Mouse (Mus musculus) frontal cortex, adult 2 months (tissue): ENCODE data around the gene Lrrtm1. TPM values are rescaled to one million over a fixed set of nuclear protein-coding genes. Genes with fewer than 3 reads are reported as not detected.

Experiments
- DNase-seq, 2 experiments: peaks; one replicate each; pipeline ENCODE4 v3.0.0; 2022; ENCODE audit warnings: low spot score in 1 of 2; ENCODE audit errors: extremely low spot score in 1 of 2
- polyA plus RNA-seq: library from polyadenylated mRNA; depleted of rRNA; stranded (reverse); fragments of >200 nt; gene quantifications from 2 replicates; pipeline ENCODE4 v1.2.3, GENCODE M21; 2012

Lrrtm1 gene
- polyA plus RNA-seq, 1 experiment = 44.1 TPM

DNA sequence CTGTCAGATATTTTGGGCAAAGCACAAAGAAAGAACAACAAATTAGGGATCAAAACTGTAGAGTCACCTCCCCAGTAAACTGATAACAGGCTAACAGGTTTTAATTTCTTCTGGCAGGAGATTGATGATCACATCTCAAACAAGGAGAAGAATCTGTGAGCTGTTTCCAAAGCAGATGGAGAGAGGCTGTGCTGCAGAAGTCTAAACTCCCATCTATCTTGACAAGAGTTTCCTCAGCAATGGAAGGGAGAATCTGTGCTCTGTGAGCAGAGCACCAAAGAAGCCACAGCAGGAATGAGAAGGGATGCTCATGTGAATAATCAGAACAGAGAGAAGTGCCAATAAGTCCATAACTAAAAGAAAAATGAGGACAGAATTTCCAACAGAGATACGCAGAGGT is 58.8 kb downstream of the Lrrtm1 start:
- no peak for DNase-seq

DNA sequence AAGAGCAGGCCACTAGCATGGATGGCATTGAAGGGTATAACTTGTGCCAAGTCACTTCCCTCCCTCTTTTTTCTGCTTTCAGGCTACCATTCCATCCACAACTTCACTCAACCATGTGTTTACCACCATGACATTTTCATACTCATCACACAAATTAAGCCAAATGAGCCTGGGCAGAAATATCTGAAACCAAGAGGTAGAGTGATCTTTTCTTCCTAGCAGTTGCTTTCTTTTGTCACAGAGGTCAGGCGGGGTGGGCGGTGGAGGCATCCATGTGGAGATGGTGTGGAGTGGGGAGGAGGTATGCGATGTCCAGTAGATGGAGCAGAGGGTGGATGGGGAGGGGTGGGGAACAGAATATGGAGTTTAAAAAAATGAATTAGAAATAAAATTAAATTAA is 64.3 kb downstream of the Lrrtm1 start:
- DNase-seq = no peak
